Mouse (Mus musculus): ENCODE measurements at regions not wholly inside any gene's neighbourhood (a gene's known extent, or its start where the extent isn't known, plus 50 kb on each side); places are given as distances from the start of the nearest gene placed in this dataset.

DNA sequence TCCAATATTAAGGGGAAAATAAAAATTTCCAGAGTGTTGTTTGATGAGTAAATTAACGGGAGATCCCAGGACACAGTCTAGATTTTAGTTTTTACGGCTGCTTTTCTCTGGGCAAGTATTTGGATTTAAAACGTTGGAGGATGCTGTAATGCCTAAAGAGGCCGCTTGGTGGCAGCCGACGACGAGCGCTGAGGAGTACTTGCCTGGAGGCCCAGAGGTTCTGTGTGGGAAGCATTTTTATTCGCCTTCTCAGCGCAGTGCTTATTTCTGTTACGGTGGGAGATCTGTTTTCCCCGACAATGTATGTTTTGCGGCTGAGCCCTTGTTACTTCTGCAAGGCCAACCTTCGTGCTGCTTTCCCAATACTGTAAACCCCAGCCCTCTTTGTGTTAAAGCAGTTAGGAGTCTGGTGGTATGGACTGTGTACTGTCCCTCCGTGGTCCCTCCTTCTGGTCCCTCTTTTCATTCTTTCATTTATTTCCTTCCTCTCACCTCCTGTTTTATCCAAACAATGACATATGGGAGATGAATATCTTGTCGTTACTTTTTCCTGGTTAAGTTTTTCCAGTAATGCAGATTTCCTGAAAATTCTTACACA lies 142.3 kb downstream of the Bach1 start:
- Histone ChIP-seq H3K9ac (ENCODE audit: low read depth, low read length) (no peak overlapping the region), H3K4me2 (ENCODE audit: low read depth, low read length) (peak overlapping the region; percentile 43), H3K4me3 (ENCODE audit: low read depth, low read length) (no peak overlapping the region), H3K9me3 (ENCODE audit: control insufficient read depth, low read length) (no peaks in the 10 kb centered on the region), H3K27me3 (replicated peaks; ENCODE audit: control insufficient read depth, insufficient read depth, low read length) (no peaks in the 10 kb centered on the region), H3K4me1 (ENCODE audit: control insufficient read depth, insufficient read depth, low read length) (no peaks in the 10 kb centered on the region), H3K27ac (replicated peaks; ENCODE audit: low read depth, low read length) (no peak overlapping the region), H3K36me3 (ENCODE audit: control insufficient read depth, insufficient read depth, low read length) (no peaks in the 10 kb centered on the region)
- ATAC-seq (ENCODE audit: low read depth): peak; percentile 90
- peak; percentile 89 for DNase-seq (ENCODE audit: low spot score)
- 8% methylated on average over 16 of the region's 16 CpGs for WGBS
